Mouse (Mus musculus) CD4-positive, CD25-positive, alpha-beta regulatory T cell, adult 4 months (primary cell): ENCODE data around the gene Tpra1. TPM values are rescaled to one million over a fixed set of nuclear protein-coding genes. Genes with fewer than 3 reads are reported as not detected.
A peak's percentile ranks its signal among the peaks of the same experiment; 100 is the strongest.

Experiments
- ATAC-seq: one replicate; pipeline ENCODE4 v1.8.0; 2017
- polyA plus RNA-seq, 2 experiments: library from polyadenylated mRNA; unstranded; fragments of 100-300 nt; shearing (Covaris generic); gene quantifications; one replicate each; pipeline ENCODE4 v1.2.1; 2017

Tpra1 gene
- polyA plus RNA-seq, 2 experiments from 2014 or later, result 54.7 to 74.1 TPM

DNA sequence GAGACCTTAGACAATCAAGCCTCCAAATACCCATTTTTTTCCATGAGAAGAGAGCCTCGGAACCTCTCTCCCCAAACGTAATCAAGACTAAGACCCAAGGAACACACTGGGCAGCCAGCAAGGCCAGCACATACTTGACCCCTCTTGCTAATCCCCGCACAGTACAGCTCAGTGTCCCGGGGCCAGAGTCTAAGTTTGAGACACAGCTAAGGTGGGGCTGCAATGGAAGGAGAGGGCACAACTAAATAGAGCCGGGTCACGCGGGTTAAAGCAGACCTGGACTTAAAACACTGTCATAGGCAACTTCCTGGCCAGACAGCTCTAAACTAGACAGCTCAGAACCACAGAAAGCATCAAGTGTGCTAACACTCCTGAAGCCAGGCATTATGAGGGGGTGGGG lies 11.2 kb upstream of the Tpra1 start:
- ATAC-seq, result no peak

DNA sequence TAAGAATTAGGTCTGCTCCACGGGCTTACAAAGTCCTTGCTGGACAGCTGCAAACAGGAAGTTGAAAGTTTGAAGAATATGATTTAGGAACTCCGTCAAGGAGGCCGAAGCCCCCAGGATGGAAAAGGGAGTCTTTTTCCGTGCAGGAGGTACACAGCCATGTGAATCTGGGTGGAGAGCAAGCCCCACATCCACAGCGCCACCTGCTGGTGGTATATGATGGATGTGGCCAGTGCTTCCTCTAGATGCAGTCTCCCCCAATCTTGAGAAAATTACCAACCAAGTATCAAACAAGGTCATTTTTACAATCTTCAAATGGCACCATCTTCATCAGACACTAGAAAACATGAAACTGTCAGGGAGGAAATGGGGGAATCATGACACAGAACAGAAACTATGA lies 8.5 kb upstream of the Tpra1 start:
- ATAC-seq, result no peak

GRCm38 (mm10) chr6:88895943-88896342 lies 6.1 kb upstream of the Tpra1 start:
- ATAC-seq, result no peak

DNA sequence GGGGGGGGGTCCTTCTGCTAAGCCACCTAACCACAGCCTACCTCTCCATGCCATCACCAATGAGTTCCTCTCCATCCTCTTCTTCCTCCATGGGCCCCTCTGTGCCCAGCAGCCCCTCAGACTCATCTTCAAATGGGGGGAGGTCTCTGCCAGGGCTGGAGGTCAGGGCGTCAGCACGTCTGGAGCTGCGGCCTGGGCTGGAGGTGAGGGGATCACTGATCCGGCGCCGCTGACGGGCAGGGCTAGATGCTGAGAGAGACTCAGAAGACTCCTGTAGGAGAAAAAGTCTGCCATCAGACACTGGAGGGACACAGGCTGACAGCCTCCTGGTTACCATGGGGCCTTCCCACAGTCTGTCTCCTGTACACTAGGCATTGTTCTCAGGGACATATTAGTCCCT lies 4.8 kb upstream of the Tpra1 start:
- ATAC-seq, result no peak

GRCm38 (mm10) chr6:88898534-88899048 lies 3.5 kb upstream of the Tpra1 start, which contains the start of gene Mcm2:
Mcm2 (minus strand) TSS chr6:88898780.
- peak; percentile 75 for ATAC-seq

DNA sequence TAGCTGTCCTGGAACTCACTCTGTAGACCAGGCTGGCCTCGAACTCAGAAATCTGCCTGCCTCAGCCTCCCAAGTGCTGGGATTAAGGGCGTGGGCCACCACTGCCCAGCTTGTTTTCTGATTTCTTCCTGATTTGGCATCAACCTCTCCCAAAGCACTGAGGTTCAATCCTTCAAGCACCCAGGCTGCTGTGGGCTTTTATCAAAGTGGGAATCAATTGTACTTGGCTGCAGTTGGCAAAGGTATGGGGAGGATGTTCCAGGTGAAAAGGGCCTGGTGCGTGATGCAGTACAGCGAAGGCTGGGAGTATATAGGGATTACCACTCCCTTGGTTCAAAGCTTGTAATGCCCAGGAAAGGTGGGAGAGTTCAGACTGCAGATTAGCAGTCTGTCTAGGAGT lies 3.0 kb upstream of the Tpra1 start:
- no peak for ATAC-seq

DNA sequence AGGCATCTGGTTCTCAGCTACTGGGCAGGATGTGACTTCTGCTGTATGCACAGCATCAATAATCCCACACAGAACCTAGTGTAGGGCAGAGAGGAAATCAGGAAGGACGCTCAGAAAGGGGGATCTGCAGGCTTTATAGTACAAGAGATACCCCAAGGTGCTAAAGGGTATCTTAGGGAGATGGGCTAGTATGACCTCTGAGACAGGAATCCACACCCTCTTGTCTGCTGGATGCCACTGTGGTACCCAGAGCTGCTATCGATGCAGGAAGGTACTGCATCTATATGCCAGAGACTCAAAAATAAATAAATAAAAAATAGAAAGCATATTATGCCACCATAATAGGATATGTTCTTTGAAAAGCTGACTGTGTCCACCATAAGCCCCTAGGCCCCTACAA lies 2.4 kb upstream of the Tpra1 start:
- ATAC-seq, result no peak

- ATAC-seq, result no peak
Observed at GRCm38 (mm10) chr6:88901471-88901870, 580 bp upstream of the Tpra1 start.

DNA sequence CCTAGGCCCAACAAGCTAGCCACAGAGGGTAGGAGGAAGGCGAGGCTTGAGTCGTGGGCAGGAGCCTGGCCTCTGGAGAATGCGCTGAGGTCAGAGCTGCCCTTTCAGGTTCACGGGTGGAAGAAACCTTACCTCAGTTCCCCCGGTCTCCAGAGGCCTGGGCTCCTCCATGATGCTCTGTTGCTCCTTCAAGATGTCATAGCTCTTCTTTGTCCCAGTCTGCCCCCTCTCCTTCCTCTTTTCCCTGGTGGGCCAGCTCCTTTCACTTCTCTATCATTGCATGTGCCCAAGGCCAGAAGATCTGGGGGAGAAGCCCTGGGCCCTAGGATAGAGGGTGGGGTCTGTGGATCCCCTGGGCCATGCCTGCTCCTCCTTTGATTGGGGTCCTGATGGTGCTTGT lies 1.7 kb downstream of the Tpra1 start:
- no peak for ATAC-seq

- ATAC-seq, result no peak
Observed at GRCm38 (mm10) chr6:88904456-88904974, 2.5 kb downstream of the Tpra1 start.

- no peak for ATAC-seq
Observed at GRCm38 (mm10) chr6:88905042-88905441, 3.0 kb downstream of the Tpra1 start.

DNA sequence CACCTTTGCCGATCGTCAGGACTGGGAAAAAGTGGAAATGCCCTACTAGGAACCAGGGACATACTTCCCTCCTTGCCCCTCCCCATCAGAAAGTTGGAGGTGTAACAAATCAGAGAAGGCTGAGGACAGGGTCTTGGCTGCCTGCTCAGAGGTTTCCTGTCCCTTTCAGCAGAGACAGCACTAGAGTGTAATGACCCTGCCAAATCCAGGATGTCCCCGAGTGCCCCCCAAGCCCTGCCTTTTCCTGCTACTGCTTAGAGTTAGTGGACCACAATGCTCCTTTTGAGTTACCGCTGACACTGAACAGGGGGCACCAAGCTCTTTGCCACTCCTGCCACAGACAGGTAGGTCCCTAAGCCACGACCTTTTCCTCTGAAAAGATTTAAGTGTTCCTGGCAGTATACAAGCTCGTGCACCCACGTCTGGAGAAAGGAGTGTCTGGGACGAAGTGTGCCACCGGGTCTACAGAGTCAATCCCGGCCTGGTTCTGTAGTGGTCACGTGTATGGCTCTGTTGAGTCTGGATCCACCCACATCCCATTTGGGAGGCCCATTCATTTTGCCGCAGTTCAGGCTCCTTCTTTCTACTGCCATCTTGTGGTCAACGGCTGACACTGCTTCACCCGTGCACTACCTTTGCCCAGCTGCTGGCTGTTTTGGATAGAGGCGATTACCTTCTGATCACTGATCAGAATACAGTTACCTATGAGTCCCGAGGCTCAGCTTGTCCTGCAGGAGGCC lies 4.5 kb downstream of the Tpra1 start:
- ATAC-seq, result peak; percentile 36

- ATAC-seq, result no peak
Observed at GRCm38 (mm10) chr6:88909151-88909550, 7.1 kb downstream of the Tpra1 start.

DNA sequence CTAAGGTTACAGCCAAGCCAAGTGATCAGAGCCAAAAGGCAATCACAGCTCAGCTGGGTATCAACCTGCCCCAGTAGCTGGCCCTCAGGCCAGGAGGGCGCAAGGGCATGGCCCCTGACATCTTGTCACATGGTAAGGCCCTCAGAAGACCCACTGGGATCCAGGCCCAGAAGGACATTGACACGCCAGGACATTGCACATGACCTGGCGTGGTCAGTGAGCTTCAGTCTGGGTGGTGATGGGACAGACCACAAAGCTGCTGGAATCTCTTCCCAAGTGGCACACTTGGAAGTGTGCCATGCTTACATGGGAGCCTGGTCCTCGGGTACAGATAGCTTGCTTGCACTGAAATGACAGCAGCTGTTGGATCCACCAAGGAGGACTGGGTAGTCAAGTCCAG lies 11.0 kb downstream of the Tpra1 start:
- no peak for ATAC-seq

DNA sequence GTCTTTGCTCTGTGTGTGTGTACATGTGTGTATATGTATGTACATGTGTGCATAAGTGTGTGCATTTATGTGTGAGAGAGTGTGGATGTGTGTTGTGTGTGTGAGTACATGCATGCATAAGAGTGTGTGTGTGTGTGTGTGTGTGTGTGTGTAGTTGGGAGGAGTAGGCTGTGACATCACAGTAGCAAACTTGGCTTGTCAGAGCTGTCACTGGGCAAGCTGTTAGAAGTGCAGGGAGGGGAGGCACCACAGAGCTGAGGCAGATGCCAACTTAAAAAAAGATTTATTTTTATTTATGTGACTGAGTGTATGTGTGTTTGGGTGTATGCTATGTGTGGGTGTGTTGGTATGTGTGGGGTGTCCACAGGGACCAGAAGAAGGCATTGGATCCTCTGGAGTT lies 11.4 kb downstream of the Tpra1 start:
- no peak for ATAC-seq

DNA sequence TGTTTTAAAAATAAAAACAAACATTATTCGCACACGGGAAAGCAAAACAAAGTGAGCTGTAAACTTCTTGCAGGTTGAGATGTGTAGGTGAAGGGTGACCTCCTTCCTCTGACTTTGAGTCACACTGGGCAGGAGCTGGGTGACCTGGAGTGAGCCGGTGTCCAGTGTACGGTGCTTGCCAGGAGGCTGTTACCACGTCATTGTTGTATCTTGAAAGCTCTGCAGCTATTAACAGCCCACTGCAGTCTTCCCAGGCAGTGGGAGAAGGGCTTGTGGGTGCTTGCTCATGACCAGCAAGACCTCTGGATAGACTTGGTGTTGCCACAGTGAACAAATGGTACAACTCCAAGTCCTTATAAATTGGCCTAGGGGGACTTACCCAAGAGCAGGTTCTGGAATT lies 12.7 kb downstream of the Tpra1 start:
- ATAC-seq, result no peak

DNA sequence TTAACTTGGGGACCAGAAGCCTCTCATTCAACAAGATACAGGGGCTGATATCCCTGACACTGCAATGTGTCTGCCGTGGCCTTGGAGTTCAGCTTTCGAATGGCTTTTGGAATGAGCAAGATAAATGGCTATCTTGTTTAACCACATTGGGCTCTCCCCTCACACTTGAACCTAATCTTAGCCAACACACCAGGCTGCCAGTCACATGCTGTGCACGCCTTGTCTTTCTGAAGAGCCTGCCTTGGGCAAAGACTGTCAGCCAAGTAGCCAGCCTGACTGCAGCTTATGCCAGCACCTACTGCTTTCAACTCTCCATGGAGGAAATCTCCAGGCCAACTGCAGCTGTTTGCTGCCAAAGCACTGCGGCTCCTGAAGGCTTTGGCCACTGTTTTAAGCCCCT lies 13.5 kb downstream of the Tpra1 start:
- ATAC-seq, result no peak

DNA sequence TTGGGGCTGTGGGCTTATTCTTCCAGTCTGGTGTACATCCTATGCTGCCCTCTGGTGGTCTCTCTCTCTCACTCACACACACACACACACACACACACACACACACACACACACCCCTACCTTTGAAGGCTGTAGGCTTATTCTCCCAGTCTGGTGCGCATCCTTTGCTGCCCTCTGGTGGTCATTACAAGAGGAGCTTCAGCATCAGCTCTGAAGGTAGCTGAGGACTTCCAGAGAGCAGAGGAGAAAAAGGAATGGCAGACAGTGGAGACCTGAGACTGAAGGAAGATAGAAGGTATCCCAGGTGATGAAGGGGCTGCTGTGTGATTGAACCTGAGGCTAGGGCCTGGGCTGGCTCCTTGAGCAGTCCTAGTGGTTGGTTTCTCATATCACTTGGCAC lies 14.1 kb downstream of the Tpra1 start:
- ATAC-seq, result peak; percentile 49

- no peak for ATAC-seq
Observed at GRCm38 (mm10) chr6:88918802-88919201, 16.8 kb downstream of the Tpra1 start.

- no peak for ATAC-seq
Observed at GRCm38 (mm10) chr6:88924502-88925275, 22.6 kb downstream of the Tpra1 start.

DNA sequence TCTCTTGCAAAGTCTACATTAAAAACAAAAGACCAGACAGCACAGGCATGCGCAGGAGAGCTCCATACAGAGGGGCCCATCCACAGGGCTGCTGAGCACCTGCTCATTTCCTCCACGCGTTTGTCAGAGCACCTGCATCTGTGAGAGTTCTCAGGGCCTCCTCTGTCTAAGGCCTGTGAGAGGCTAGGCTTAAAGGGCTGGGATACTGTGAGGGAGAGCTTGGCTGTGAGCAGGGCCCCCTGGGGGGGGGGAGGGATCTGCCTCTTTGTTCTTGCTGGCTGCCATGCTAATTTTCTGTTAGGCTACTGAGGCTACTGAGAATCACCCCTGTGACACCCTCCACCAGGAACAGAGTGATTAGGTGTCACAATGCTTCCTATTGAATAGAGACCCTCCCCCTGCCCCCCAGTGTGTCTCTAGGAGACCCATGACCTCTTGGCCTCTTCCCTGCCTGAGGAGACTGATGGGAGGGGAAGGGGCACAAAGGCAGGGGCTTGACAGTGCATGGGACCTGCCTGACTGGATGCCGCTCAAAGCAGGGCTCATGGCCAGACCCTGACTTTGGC lies 23.7 kb downstream of the Tpra1 start:
- ATAC-seq, result peak; percentile 41

DNA sequence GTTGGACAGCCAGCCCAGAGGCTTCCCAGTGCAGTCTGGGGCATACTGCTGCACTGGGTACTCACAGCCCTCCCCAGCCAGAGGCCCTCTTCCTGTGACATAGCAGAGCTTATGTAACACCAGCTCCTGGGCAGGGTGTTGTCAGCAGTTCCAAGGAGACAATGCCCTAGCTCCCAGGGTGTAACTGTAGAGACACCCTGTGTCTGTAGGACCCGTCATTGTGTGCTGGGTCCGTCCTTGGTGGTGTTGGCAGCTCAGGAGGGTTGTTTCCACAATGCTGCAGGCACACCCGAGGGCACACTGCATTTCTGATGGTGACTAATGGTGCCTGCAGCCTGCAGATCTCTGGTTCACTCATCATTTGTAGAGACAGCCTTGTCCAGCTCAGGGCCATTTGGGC lies 24.8 kb downstream of the Tpra1 start:
- peak; percentile 67 for ATAC-seq

- ATAC-seq, result peak; percentile 74
Observed at GRCm38 (mm10) chr6:88927595-88927994, 25.5 kb downstream of the Tpra1 start.
